ENCODE assay signal across 8 mouse cellular contexts in genomic region chr5:128981607-128982006, GRCm38 (mm10). TPM values are rescaled to one million over a fixed set of nuclear protein-coding genes. Genes with fewer than 3 reads are reported as not detected.
DNase-seq lines count a peak whose midpoint lies in the region; ATAC-seq and TF ChIP-seq lines count a peak whose summit lies in the region.

No protein-coding gene starts in this region.

- no peak overlapping the region for H3K4me2 ChIP-seq in embryonic facial prominence, embryonic 12.5 days (replicated peaks)

- H3K9me3 ChIP-seq in ES-E14 (ENCODE audit: control insufficient read depth, insufficient read depth, low read depth, low read length): no peaks in the 10 kb centered on the region
- no peaks in the 10 kb centered on the region for H3K9me3 ChIP-seq in embryonic facial prominence, embryonic 12.5 days

- 26% methylated on average over 12 of the region's 12 CpGs for WGBS in embryonic facial prominence, embryonic 12.5 days

- H3K9ac ChIP-seq in ES-E14 (ENCODE audit: insufficient read depth, low read depth, low read length, poor library complexity, severe bottlenecking): no peak overlapping the region
- no peak overlapping the region for H3K9ac ChIP-seq in embryonic facial prominence, embryonic 12.5 days

- peak; percentile 70 for DNase-seq in ES-E14 (ENCODE audit: low read depth, low spot score)
- DNase-seq in adrenal gland, postnatal 36 days: peak; percentile 80 to 81
- peak; percentile 54 to 75 for DNase-seq in heart, postnatal 10 days
- DNase-seq in kidney, postnatal 25 days: peak; percentile 60 to 77
- DNase-seq in lung, postnatal 14 days: peak; percentile 73
- DNase-seq in right cerebral cortex, adult 2 months (ENCODE audit: low spot score in 2 of 2): peak; percentile 63 to 79
- peak; percentile 29 for DNase-seq in yolk sac, embryonic 10.5 days (ENCODE audit: low spot score)

- H3K36me3 ChIP-seq in ES-E14 (ENCODE audit: control insufficient read depth, insufficient read depth, low read length, poor library complexity, severe bottlenecking): no peaks in the 10 kb centered on the region
- H3K36me3 ChIP-seq in embryonic facial prominence, embryonic 12.5 days: peaks cover 15% of the 10 kb centered on the region

- intact Hi-C loops in heart, postnatal 10 days (cut with DNase I): loop anchor here (5.0 kb wide), 1 partner anchor 174 kb away; no protein-coding TSS in a partner anchor

- peak; percentile 71; the same call in 1 of the 2 replicates for ATAC-seq in embryonic facial prominence, embryonic 12.5 days (ENCODE audit: insufficient number of reproducible peaks, insufficient read depth, low FRiP score, low TSS enrichment)

- no peak overlapping the region for H3K27ac ChIP-seq in ES-E14 (ENCODE audit: insufficient read depth, low read depth, low read length, poor library complexity, severe bottlenecking)
- H3K27ac ChIP-seq in embryonic facial prominence, embryonic 12.5 days: no peak overlapping the region

- in situ Hi-C loops in ES-E14 (cut with MboI; ENCODE audit: low sequenced_read_pairs in 2 of 2, unreplicated experiment in 2 of 2): no loop called here

- H3K4me1 ChIP-seq in ES-E14 (ENCODE audit: control insufficient read depth in 2 of 2, insufficient read depth in 2 of 2, low read length in 2 of 2, poor library complexity in 1 of 2): no peaks in the 10 kb centered on the region; a peak in 1 of 4 replicates
- no peaks in the 10 kb centered on the region for H3K4me1 ChIP-seq in embryonic facial prominence, embryonic 12.5 days

- H3K27me3 ChIP-seq in embryonic facial prominence, embryonic 12.5 days: no peaks in the 10 kb centered on the region

- no peak overlapping the region for H3K4me3 ChIP-seq in ES-E14 (ENCODE audit: insufficient read depth in 1 of 2, low read depth in 1 of 2, low read length in 2 of 2, poor library complexity in 1 of 2, severe bottlenecking in 1 of 2)
- no peak overlapping the region for H3K4me3 ChIP-seq in embryonic facial prominence, embryonic 12.5 days

TF ChIP-seq in ES-E14, 5 proteins besides CTCF, POLR2A, EP300 and RAD21:
- TF ChIP-seq MAFK (IDR thresholded peaks at IDR 0.05; ENCODE audit: insufficient read depth, low read depth, low read length) (no peak), HCFC1 (IDR thresholded peaks at IDR 0.05; ENCODE audit: borderline replicate concordance, insufficient read depth, low read length) (no peak), CHD2 (IDR thresholded peaks at IDR 0.05; ENCODE audit: low read depth, low read length) (no peak), ZNF384 (IDR thresholded peaks at IDR 0.05; ENCODE audit: low read depth, low read length) (no peak), ZC3H11A (IDR thresholded peaks at IDR 0.05; ENCODE audit: borderline replicate concordance, low read depth, low read length) (no peak)

RNA-seq across cellular contexts. Expression of gene Stx2, which starts 26.8 kb away (rescaled TPM):
- total RNA-seq in ES-E14 (2012; rRNA removed): 6.8 and 9.4 TPM in 2 replicates
- total RNA-seq in adrenal gland, postnatal 36 days (2021): 10 to 100 TPM; 22.9 to 26.9 TPM
- 36.2 and 40.7 TPM in 2 replicates for polyA plus RNA-seq in embryonic facial prominence, embryonic 12.5 days (2016; fragmentation: Nextera tagmentation; extraction: Ambion mirVana)
- 10 to 100 TPM; 20.0 to 23.2 TPM for total RNA-seq in heart, postnatal 10 days (2021)

RNA-seq across cellular contexts. Expression of gene Rimbp2, which starts 28.3 kb away (rescaled TPM):
- 1.2 TPM in 2 replicates for total RNA-seq in ES-E14 (2012; rRNA removed)
- total RNA-seq in adrenal gland, postnatal 36 days (2021): 1 to 10 TPM; 3.9 to 5.4 TPM
- polyA plus RNA-seq in embryonic facial prominence, embryonic 12.5 days (2016; fragmentation: Nextera tagmentation; extraction: Ambion mirVana): 0.19 and 0.57 TPM in 2 replicates
- under 1 TPM in 1 of 2 experiments, not detected in 1; 0.07 TPM for total RNA-seq in heart, postnatal 10 days (2021)

RNA-seq across cellular contexts. Expression of gene Ran, which starts 38.3 kb away (rescaled TPM):
- 642 and 877 TPM in 2 replicates for total RNA-seq in ES-E14 (2012; rRNA removed)
- total RNA-seq in adrenal gland, postnatal 36 days (2021): 100 to 1,000 TPM; 222 to 226 TPM
- polyA plus RNA-seq in embryonic facial prominence, embryonic 12.5 days (2016; fragmentation: Nextera tagmentation; extraction: Ambion mirVana): 630 and 652 TPM in 2 replicates
- total RNA-seq in heart, postnatal 10 days (2021): 100 to 1,000 TPM; 121 TPM

Comparison
In these comparisons a context has a peak if more than half of its experiments do, and no peak if none do; other contexts are left out.
1. DNase-seq: peak in every context shown above with its lines; median percentile 80 in adrenal gland, postnatal 36 days; 73 in lung, postnatal 14 days; 71 in right cerebral cortex, adult 2 months; 70 in ES-E14; 68 in kidney, postnatal 25 days; 64 in heart, postnatal 10 days; 29 in yolk sac, embryonic 10.5 days.